Mouse (Mus musculus) mouse trophoblast stem cell (cell line): ENCODE results near the gene Rab42.

ENCODE experiments used
- in situ Hi-C, 2 experiments: fragments of 300-500 bp; cut with MseI, MboI; formaldehyde crosslinking; loops; 2 replicates in 1 of 2; 3 replicates in 1 of 2; pipeline ENCODE4 v1.15.1; 2025

Rab42 gene

GRCm38 (mm10) chr4:132273166-132273565 lies 30.0 kb downstream of the Rab42 start:
- in situ Hi-C loops = no loop called here

- in situ Hi-C loops = no loop called here
Observed at GRCm38 (mm10) chr4:132269740-132270560, 33.2 kb downstream of the Rab42 start.

DNA sequence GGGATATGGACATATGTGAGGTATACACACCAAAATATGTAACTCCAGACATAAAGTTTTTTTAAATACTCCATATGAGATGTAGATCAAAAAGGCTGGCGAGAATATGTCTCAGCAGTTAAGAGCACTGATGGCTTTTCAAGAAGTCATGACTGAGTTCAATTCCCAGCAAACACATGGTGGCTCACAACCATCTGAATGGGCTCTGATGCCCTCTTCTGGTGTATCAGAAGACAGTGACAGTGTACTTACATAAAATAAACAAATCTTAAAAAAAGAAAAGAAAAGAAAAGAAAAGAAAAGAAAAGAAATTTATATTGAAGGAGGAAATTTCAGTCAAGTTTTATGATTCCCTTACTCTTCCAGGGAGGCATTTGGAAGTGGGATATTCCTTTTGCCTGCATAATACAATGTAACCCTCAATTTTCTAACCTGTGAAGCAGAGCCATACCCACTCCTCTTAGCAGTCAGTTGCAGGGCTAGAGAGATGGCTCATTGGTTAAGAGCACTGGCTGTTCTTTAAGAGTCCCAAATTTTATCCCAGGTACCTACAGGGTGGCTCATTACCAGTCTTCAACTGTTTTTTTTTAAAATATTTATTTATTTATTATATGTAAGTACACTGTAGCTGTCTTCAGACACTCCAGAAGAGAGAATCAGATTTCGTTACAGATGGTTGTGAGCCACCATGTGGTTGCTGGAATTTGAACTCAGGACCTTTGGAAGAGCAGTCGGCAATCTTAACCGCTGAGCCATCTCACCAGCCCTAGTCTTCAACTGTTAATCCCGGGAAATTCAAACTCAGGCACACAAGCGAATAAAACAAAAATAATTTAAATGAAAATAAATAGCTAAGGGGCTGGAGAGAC lies 34.1 kb downstream of the Rab42 start:
- in situ Hi-C loops = no loop called here

GRCm38 (mm10) chr4:132266835-132267349 lies 36.3 kb downstream of the Rab42 start:
- in situ Hi-C loops = no loop called here

GRCm38 (mm10) chr4:132263313-132263712 lies 39.9 kb downstream of the Rab42 start:
- in situ Hi-C loops = no loop called here

- in situ Hi-C loops = no loop called here
Observed at GRCm38 (mm10) chr4:132262358-132262616, 40.9 kb downstream of the Rab42 start.

DNA sequence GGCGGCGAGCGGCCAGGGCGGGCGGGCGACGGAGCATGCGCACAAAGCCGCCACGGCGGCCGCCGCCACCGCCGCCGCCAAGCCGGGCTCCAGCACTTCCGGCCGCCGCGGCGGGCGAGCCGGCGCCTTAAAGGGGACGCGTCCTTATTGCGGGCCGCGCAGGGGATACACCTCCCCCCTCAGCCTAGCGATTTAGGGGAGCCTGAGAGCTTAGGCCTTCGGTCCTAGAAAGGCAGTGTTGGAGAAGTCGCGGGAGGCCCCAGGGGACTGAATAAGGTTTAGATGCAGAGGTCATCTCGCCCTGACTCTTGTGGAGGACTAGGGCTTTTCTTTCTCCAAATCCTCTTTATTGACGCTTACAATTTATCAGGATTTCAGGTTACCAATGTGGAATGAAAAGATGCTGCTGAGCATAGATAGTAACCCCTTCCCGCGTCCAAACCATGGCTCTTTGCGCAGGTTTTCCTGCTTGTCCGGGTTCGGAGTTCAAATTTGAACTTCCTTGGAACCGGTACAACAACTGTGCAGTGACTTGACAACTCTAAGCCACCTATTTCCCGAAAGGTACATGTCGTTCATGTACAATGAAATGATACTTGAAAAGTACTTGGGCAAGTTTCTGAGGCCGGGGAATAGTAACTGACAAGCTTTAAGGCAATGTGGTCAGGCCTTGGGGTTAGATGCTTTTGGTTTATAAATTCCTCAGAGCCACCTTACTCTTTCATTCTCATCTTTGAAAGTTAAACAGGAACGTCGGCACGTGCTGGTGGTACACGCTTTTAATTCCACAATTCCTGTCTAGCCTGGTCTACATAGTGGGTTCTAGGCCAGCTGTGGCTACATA lies 41.4 kb downstream of the Rab42 start, which contains the start of gene Gmeb1:
Gmeb1 (minus strand) TSS at position 89 of the 844 bp plus-strand sequence.
- in situ Hi-C loops = no loop called here

DNA sequence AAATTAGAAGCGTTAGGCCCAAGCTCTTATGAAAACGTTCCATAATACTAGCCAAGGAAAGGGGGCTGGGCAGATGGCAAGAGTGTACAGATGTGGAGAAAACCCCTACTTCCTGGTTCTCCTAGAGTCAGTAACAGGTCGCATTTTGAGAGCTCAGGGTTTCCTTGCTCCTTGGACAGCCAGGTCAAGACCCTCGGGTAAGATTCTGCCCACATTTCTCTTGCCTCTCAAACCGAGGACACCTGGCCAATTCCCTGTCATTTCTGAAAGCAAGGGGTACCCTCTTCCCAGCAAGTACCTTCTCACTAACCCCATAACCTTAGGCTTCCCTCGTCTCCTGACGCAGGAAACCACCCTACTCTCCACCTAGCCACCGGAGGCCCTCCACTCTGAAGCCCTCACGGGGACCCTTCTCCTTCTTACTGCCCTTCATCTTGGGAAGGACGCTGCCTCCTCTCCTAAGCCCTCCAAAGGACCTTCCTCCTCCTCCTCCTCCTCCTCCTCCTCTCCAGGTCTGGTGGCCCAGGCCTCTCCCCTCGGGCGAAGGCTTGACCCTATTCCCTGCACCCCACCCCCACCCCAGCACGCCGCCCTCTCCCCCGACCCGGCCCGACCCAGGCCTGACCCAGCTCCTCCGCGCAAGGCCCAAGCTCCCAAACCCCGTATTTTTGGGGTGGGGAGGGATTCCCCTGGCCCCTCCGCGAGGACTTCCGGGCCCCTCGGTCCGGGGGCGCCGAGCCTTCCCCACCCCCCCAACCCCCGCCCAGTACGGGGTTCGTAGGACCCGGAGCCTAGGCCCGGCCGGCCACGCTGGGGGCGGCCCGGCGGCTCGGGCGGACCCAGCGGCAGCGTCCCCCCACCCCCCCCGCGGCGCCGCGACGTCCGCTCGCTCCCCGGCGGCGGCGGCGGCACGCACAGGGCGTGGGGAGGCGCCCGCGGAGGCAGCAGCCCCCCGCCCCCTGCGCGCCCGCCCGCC lies 42.5 kb downstream of the Rab42 start:
- in situ Hi-C loops = no loop called here

GRCm38 (mm10) chr4:132259248-132259647 lies 43.9 kb downstream of the Rab42 start:
- in situ Hi-C loops = no loop called here

DNA sequence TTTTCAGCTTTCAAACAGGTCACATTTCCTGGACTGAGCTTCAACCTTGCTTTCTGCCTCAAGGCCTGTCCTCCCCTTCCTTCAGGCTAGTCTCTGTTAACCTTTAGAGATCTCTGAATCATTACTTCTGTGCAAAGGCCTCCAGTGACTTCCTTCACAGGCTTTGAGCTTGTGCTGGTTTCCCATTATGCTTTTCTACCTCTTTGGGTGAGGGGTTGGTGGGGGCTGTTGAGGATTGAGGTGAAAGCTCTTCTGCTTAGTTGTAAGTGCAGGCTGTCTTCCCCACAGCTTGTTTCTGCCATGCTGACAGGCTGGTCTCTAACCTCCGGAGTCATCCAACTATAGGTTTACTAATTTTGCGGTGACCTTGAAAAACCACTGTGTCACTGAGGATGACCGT lies 46.8 kb downstream of the Rab42 start:
- in situ Hi-C loops = no loop called here

- in situ Hi-C loops = no loop called here
Observed at GRCm38 (mm10) chr4:132254986-132255385, 48.2 kb downstream of the Rab42 start.

GRCm38 (mm10) chr4:132253622-132254021 lies 49.6 kb downstream of the Rab42 start:
- in situ Hi-C loops = no loop called here

- in situ Hi-C loops = no loop called here
Observed at GRCm38 (mm10) chr4:132253128-132253527, 50.1 kb downstream of the Rab42 start.
